Mouse (Mus musculus) heart, postnatal 0 days (tissue): Measurements from ENCODE around the gene Tesk2.

Experiments
- CTCF ChIP-seq: IDR thresholded peaks from 2 replicates; pipeline ENCODE4 v1.5.1; 2016; ENCODE audit warnings: antibody characterized with exemption, control low read depth, low read depth
- EP300 ChIP-seq: IDR thresholded peaks from 2 replicates; pipeline ENCODE4 v1.6.1; 2016; ENCODE audit warnings: antibody characterized with exemption, low read depth

GRCm38 (mm10) chr4:116731077-116731476 lies 10.3 kb downstream of the Tesk2 start:
- TF ChIP-seq EP300 (no peak), CTCF (no peak)
